Mouse (Mus musculus) liver, adult 2 months (tissue): ENCODE data around the gene Rnpepl1. TPM values are rescaled to one million over a fixed set of nuclear protein-coding genes. Genes with fewer than 3 reads are reported as not detected.

Experiments
- DNase-seq: peaks from one replicate; pipeline ENCODE4 v3.0.0-alpha.2; 2011; ENCODE audit warnings: low read depth, low spot score; ENCODE audit errors: extremely low read depth
- H3K27ac ChIP-seq: fragments of 200-500 bp; replicated peaks from 2 replicates; pipeline ENCODE4 v1.5.1; 2012; ENCODE audit warnings: low read depth, mild to moderate bottlenecking, control low read depth, inconsistent platforms, low read length; ENCODE audit not compliant: insufficient read depth
- H3K27me3 ChIP-seq: fragments of 200-500 bp; 2 replicates; pipeline ENCODE4 v1.6.1; 2012; ENCODE audit warnings: mild to moderate bottlenecking, moderate library complexity, low read length, inconsistent platforms; ENCODE audit not compliant: control insufficient read depth, insufficient read depth
- H3K36me3 ChIP-seq: fragments of 200-500 bp; 2 replicates; pipeline ENCODE4 v1.6.1; 2012; ENCODE audit warnings: low read length, inconsistent platforms; ENCODE audit not compliant: control insufficient read depth, insufficient read depth
- H3K4me1 ChIP-seq: fragments of 200-500 bp; 2 replicates; pipeline ENCODE4 v1.6.1; 2011; ENCODE audit warnings: low read length; ENCODE audit not compliant: control insufficient read depth, insufficient read depth
- H3K4me3 ChIP-seq: fragments of 200-500 bp; 2 replicates; pipeline ENCODE4 v1.5.1; 2011; ENCODE audit warnings: low read depth, mild to moderate bottlenecking, control low read depth, low read length, moderate library complexity; ENCODE audit not compliant: insufficient read depth
- H3K79me2 ChIP-seq: fragments of 200-500 bp; 2 replicates; pipeline ENCODE4 v1.6.1; 2012; ENCODE audit warnings: inconsistent platforms, mild to moderate bottlenecking, low read length, moderate library complexity; ENCODE audit not compliant: control insufficient read depth, insufficient read depth
- H3K9ac ChIP-seq: fragments of 200-500 bp; 2 replicates; pipeline ENCODE4 v1.6.1; 2012; ENCODE audit warnings: low read depth, mild to moderate bottlenecking, control low read depth, inconsistent platforms, low read length
- CTCF ChIP-seq: fragments of 200-500 bp; IDR thresholded peaks from 2 replicates; pipeline ENCODE4 v1.5.1; 2011; ENCODE audit warnings: low read depth, low read length, control low read depth
- POLR2A ChIP-seq: fragments of 200-500 bp; IDR thresholded peaks from 2 replicates; pipeline ENCODE4 v1.6.1; 2011; ENCODE audit warnings: low read length, control low read depth; ENCODE audit not compliant: insufficient read depth; ENCODE audit errors: extremely low read depth
- WGBS: fragments of 180-500 bp; shearing (Covaris S2); methylation state at CpG from one replicate; pipeline ENCODE4 v1.1.7; 2018; 5-methylcytosine and 5-hydroxymethylcytosine counted together
- polyA plus RNA-seq: library from polyadenylated mRNA; depleted of rRNA; stranded (reverse); fragments of >200 nt; gene quantifications from 2 replicates; pipeline ENCODE4 v1.2.3, GENCODE M21; 2012
- total RNA-seq: library from RNA; depleted of rRNA; stranded (reverse); fragments of >200 nt; gene quantifications from 2 replicates; pipeline ENCODE4 v1.2.3, GENCODE M21; 2014

Rnpepl1 gene
- total and polyA plus RNA-seq, 2 experiments, result 21.6 to 107 TPM

- TF ChIP-seq CTCF (peak; percentile 3; the same call in 1 of the 2 replicates), POLR2A (no peak)
- Histone ChIP-seq H3K36me3 (no peaks in the 10 kb centered on the region; the same call in 1 of the 2 replicates), H3K27ac (no peak overlapping the region), H3K4me1 (peaks cover 19% of the 10 kb centered on the region), H3K79me2 (peaks cover 21% of the 10 kb centered on the region; the same call in 1 of the 2 replicates), H3K4me3 (no peak overlapping the region), H3K9ac (no peak overlapping the region), H3K27me3 (no peaks in the 10 kb centered on the region)
- WGBS, result 80% methylated on average over 4 of the region's 4 CpGs
- no peak for DNase-seq
These were observed 1.5 kb upstream of the Rnpepl1 start for GRCm38 (mm10) chr1:92909068-92909467.

GRCm38 (mm10) chr1:92910925-92911720 is 540 bp downstream of the Rnpepl1 start:
- Histone ChIP-seq H3K27me3 (no peaks in the 10 kb centered on the region), H3K27ac (peak overlapping the region; percentile 75), H3K4me3 (peak overlapping the region; percentile 79), H3K9ac (peak overlapping the region; percentile 95), H3K4me1 (peaks cover 19% of the 10 kb centered on the region), H3K79me2 (peaks cover 21% of the 10 kb centered on the region; the same call in 1 of the 2 replicates), H3K36me3 (peaks cover 7% of the 10 kb centered on the region)
- WGBS, result under 1% methylated on average over 76 of the region's 85 CpGs
- TF ChIP-seq POLR2A, result no peak
- TF ChIP-seq CTCF, result peak; percentile 19; the same call in 1 of the 2 replicates
- DNase-seq, result peak; percentile 26

GRCm38 (mm10) chr1:92911721-92912138 is 1.1 kb downstream of the Rnpepl1 start:
- H3K4me1 ChIP-seq, result peaks cover 19% of the 10 kb centered on the region
- TF ChIP-seq CTCF (no peak), POLR2A (no peak)
- peak overlapping the region; percentile 75 for H3K27ac ChIP-seq
- peak overlapping the region; percentile 95 for H3K9ac ChIP-seq
- H3K79me2 ChIP-seq, result peaks cover 21% of the 10 kb centered on the region; the same call in 1 of the 2 replicates
- DNase-seq, result peak; percentile 60
- no peaks in the 10 kb centered on the region for H3K27me3 ChIP-seq
- peak overlapping the region; percentile 79 for H3K4me3 ChIP-seq
- WGBS, result 7% methylated on average over 8 of the region's 8 CpGs
- peaks cover 7% of the 10 kb centered on the region for H3K36me3 ChIP-seq

GRCm38 (mm10) chr1:92912286-92912685 is 1.7 kb downstream of the Rnpepl1 start:
- DNase-seq, result no peak
- WGBS, result 67% methylated on average over 1 of the region's 1 CpGs
- Histone ChIP-seq H3K27me3 (no peaks in the 10 kb centered on the region), H3K4me3 (0 out of 2 replicates have a peak overlapping the region, but pooled peaks have one; percentile 79), H3K27ac (no peak overlapping the region), H3K79me2 (peaks cover 21% of the 10 kb centered on the region; the same call in 1 of the 2 replicates), H3K36me3 (peaks cover 8% of the 10 kb centered on the region), H3K4me1 (peaks cover 19% of the 10 kb centered on the region), H3K9ac (peak overlapping the region; percentile 5)
- TF ChIP-seq CTCF, result no peak
- TF ChIP-seq POLR2A, result no peak

- H3K79me2 ChIP-seq, result peaks cover 21% of the 10 kb centered on the region; the same call in 1 of the 2 replicates
- no peak for DNase-seq
- 58% methylated on average over 4 of the region's 4 CpGs for WGBS
These were observed 3.7 kb downstream of the Rnpepl1 start for GRCm38 (mm10) chr1:92914239-92914638.

GRCm38 (mm10) chr1:92914993-92915392 is 4.4 kb downstream of the Rnpepl1 start:
- H3K36me3 ChIP-seq, result peaks cover 14% of the 10 kb centered on the region
- no peak overlapping the region for H3K9ac ChIP-seq
- TF ChIP-seq POLR2A, result no peak
- TF ChIP-seq CTCF, result no peak
- H3K4me3 ChIP-seq, result no peak overlapping the region
- no peaks in the 10 kb centered on the region for H3K27me3 ChIP-seq
- H3K4me1 ChIP-seq, result peaks cover 9% of the 10 kb centered on the region
- WGBS, result 96% methylated on average over 11 of the region's 11 CpGs
- DNase-seq, result no peak
- no peak overlapping the region for H3K27ac ChIP-seq
- H3K79me2 ChIP-seq, result peaks cover 21% of the 10 kb centered on the region; the same call in 1 of the 2 replicates

More at GRCm38 (mm10) chr1:92914239-92914638, 3.7 kb downstream of the Rnpepl1 start:
- Histone ChIP-seq H3K27ac (no peak overlapping the region), H3K9ac (no peak overlapping the region), H3K4me1 (peaks cover 14% of the 10 kb centered on the region), H3K36me3 (peaks cover 14% of the 10 kb centered on the region), H3K4me3 (no peak overlapping the region), H3K27me3 (no peaks in the 10 kb centered on the region)
- TF ChIP-seq CTCF, result no peak
- TF ChIP-seq POLR2A, result no peak
